Mouse (Mus musculus): Measurements from ENCODE around the gene Nuak1. TPM values are rescaled to one million over a fixed set of nuclear protein-coding genes. Genes with fewer than 3 reads are reported as not detected.

Nuak1 gene
- total and polyA plus RNA-seq, 2 experiments from 2014 or later: 2.7 to 37.9 TPM

GRCm38 (mm10) chr10:84371681-84372160 lies 68.7 kb downstream of the Nuak1 start:
- no peaks in the 10 kb centered on the region for H3K27me3 ChIP-seq (ENCODE audit: insufficient read depth, low read length)
- DNase-seq (ENCODE audit: low spot score) (no peak), ATAC-seq (ENCODE audit: low FRiP score) (no peak)
- no peak overlapping the region for H3K9ac ChIP-seq (replicated peaks; ENCODE audit: low read length, poor library complexity, severe bottlenecking)
- WGBS: 27% methylated on average over 10 of the region's 10 CpGs
- H3K4me2 ChIP-seq (ENCODE audit: low read depth, low read length, poor library complexity, severe bottlenecking): peak overlapping the region; percentile 20; the same call in 1 of the 2 replicates
- no peaks in the 10 kb centered on the region for H3K9me3 ChIP-seq (ENCODE audit: low read length)
- peaks cover 13% of the 10 kb centered on the region for H3K36me3 ChIP-seq (ENCODE audit: insufficient read depth, low read length)
- H3K4me1 ChIP-seq (ENCODE audit: insufficient read depth, low read length): peaks cover 9% of the 10 kb centered on the region
- TF ChIP-seq CTCF (IDR thresholded peaks at IDR 0.05): no peak
- H3K4me3 ChIP-seq (ENCODE audit: low read depth, low read length): no peak overlapping the region
- no peak overlapping the region for H3K27ac ChIP-seq (ENCODE audit: low read depth, low read length)

- Histone ChIP-seq H3K4me2 (ENCODE audit: low read depth, low read length, poor library complexity, severe bottlenecking) (no peak overlapping the region), H3K9ac (replicated peaks; ENCODE audit: low read length, poor library complexity, severe bottlenecking) (no peak overlapping the region), H3K4me3 (ENCODE audit: low read depth, low read length) (no peak overlapping the region), H3K27me3 (ENCODE audit: insufficient read depth, low read length) (no peaks in the 10 kb centered on the region), H3K4me1 (ENCODE audit: insufficient read depth, low read length) (peaks cover 9% of the 10 kb centered on the region), H3K9me3 (ENCODE audit: low read length) (no peaks in the 10 kb centered on the region), H3K27ac (ENCODE audit: low read depth, low read length) (no peak overlapping the region), H3K36me3 (ENCODE audit: insufficient read depth, low read length) (peaks cover 13% of the 10 kb centered on the region)
- DNase-seq (ENCODE audit: low spot score) (no peak), ATAC-seq (ENCODE audit: low FRiP score) (no peak)
- 61% methylated on average over 4 of the region's 4 CpGs for WGBS
- TF ChIP-seq CTCF (IDR thresholded peaks at IDR 0.05): no peak
These were observed 69.2 kb downstream of the Nuak1 start for GRCm38 (mm10) chr10:84371230-84371629.

GRCm38 (mm10) chr10:84369646-84370314 lies 70.6 kb downstream of the Nuak1 start:
- Histone ChIP-seq H3K9ac (replicated peaks; ENCODE audit: low read length, poor library complexity, severe bottlenecking) (no peak overlapping the region), H3K36me3 (ENCODE audit: insufficient read depth, low read length) (peaks cover 8% of the 10 kb centered on the region), H3K27ac (ENCODE audit: low read depth, low read length) (no peak overlapping the region), H3K9me3 (ENCODE audit: low read length) (no peaks in the 10 kb centered on the region), H3K27me3 (ENCODE audit: insufficient read depth, low read length) (no peaks in the 10 kb centered on the region), H3K4me3 (ENCODE audit: low read depth, low read length) (no peak overlapping the region), H3K4me2 (ENCODE audit: low read depth, low read length, poor library complexity, severe bottlenecking) (no peak overlapping the region), H3K4me1 (ENCODE audit: insufficient read depth, low read length) (peaks cover 9% of the 10 kb centered on the region)
- no peak for TF ChIP-seq CTCF (IDR thresholded peaks at IDR 0.05)
- DNase-seq (ENCODE audit: low spot score): no peak
- 91% methylated on average over 11 of the region's 11 CpGs for WGBS
- ATAC-seq (ENCODE audit: low FRiP score): no peak

GRCm38 (mm10) chr10:84368185-84368584 lies 72.2 kb downstream of the Nuak1 start:
- no peaks in the 10 kb centered on the region for H3K36me3 ChIP-seq (ENCODE audit: insufficient read depth, low read length)
- no peaks in the 10 kb centered on the region for H3K27me3 ChIP-seq (ENCODE audit: insufficient read depth, low read length)
- H3K4me3 ChIP-seq (ENCODE audit: low read depth, low read length): no peak overlapping the region
- H3K27ac ChIP-seq (ENCODE audit: low read depth, low read length): no peak overlapping the region
- WGBS: 91% methylated on average over 3 of the region's 3 CpGs
- H3K9ac ChIP-seq (replicated peaks; ENCODE audit: low read length, poor library complexity, severe bottlenecking): no peak overlapping the region
- TF ChIP-seq CTCF (IDR thresholded peaks at IDR 0.05): no peak
- peaks cover 9% of the 10 kb centered on the region for H3K4me1 ChIP-seq (ENCODE audit: insufficient read depth, low read length)
- H3K9me3 ChIP-seq (ENCODE audit: low read length): no peaks in the 10 kb centered on the region
- DNase-seq (ENCODE audit: low spot score): no peak
- no peak for ATAC-seq (ENCODE audit: low FRiP score)
- no peak overlapping the region for H3K4me2 ChIP-seq (ENCODE audit: low read depth, low read length, poor library complexity, severe bottlenecking)

GRCm38 (mm10) chr10:84365166-84365865 lies 75.1 kb downstream of the Nuak1 start:
- Histone ChIP-seq H3K4me1 (ENCODE audit: insufficient read depth, low read length) (no peaks in the 10 kb centered on the region), H3K4me2 (ENCODE audit: low read depth, low read length, poor library complexity, severe bottlenecking) (no peak overlapping the region), H3K9me3 (ENCODE audit: low read length) (no peaks in the 10 kb centered on the region), H3K27ac (ENCODE audit: low read depth, low read length) (no peak overlapping the region), H3K9ac (replicated peaks; ENCODE audit: low read length, poor library complexity, severe bottlenecking) (no peak overlapping the region), H3K4me3 (ENCODE audit: low read depth, low read length) (no peak overlapping the region), H3K27me3 (ENCODE audit: insufficient read depth, low read length) (no peaks in the 10 kb centered on the region), H3K36me3 (ENCODE audit: insufficient read depth, low read length) (no peaks in the 10 kb centered on the region)
- DNase-seq (ENCODE audit: low spot score) (no peak), ATAC-seq (ENCODE audit: low FRiP score) (no peak)
- WGBS: 78% methylated on average over 7 of the region's 7 CpGs
- TF ChIP-seq CTCF (IDR thresholded peaks at IDR 0.05): no peak

- Histone ChIP-seq H3K4me1 (ENCODE audit: insufficient read depth, low read length) (no peaks in the 10 kb centered on the region), H3K27ac (ENCODE audit: low read depth, low read length) (no peak overlapping the region), H3K9ac (replicated peaks; ENCODE audit: low read length, poor library complexity, severe bottlenecking) (no peak overlapping the region), H3K4me2 (ENCODE audit: low read depth, low read length, poor library complexity, severe bottlenecking) (no peak overlapping the region), H3K4me3 (ENCODE audit: low read depth, low read length) (no peak overlapping the region), H3K9me3 (ENCODE audit: low read length) (no peaks in the 10 kb centered on the region), H3K27me3 (ENCODE audit: insufficient read depth, low read length) (no peaks in the 10 kb centered on the region), H3K36me3 (ENCODE audit: insufficient read depth, low read length) (no peaks in the 10 kb centered on the region)
- ATAC-seq (ENCODE audit: low FRiP score) (no peak), DNase-seq (ENCODE audit: low spot score) (no peak)
- WGBS: 90% methylated on average over 7 of the region's 7 CpGs
- TF ChIP-seq CTCF (IDR thresholded peaks at IDR 0.05): no peak
These were observed 76.6 kb downstream of the Nuak1 start for GRCm38 (mm10) chr10:84363833-84364232.

Data from midbrain, postnatal 0 days (tissue).